Mouse (Mus musculus) right cerebral cortex, postnatal 4 days (tissue): ENCODE data around the gene Cdc37.

ENCODE experiments used
- DNase-seq: peaks from one replicate; pipeline ENCODE4 v3.0.0-alpha.2; 2022

The Cdc37 gene

DNA sequence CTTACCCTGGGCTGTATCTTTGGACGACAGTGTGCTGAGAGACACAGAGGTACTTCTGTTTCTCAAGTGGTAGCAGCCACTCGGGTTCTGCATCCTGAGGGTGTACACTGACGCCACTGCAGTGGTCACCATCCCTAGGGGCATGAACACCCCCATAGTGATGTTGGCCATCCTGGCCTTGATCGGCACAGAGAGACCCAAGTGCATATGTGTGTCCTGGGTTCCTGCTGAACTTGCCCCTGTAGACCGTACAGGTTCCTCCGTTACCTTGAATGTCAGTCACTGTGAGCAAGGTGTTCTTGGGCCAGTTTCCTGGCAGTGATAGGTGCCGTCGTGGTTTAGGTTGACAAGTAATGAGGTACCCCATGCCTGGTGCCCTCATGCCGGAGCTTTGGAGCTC, 56.4 kb downstream of the Cdc37 start:
- DNase-seq: no peak

DNA sequence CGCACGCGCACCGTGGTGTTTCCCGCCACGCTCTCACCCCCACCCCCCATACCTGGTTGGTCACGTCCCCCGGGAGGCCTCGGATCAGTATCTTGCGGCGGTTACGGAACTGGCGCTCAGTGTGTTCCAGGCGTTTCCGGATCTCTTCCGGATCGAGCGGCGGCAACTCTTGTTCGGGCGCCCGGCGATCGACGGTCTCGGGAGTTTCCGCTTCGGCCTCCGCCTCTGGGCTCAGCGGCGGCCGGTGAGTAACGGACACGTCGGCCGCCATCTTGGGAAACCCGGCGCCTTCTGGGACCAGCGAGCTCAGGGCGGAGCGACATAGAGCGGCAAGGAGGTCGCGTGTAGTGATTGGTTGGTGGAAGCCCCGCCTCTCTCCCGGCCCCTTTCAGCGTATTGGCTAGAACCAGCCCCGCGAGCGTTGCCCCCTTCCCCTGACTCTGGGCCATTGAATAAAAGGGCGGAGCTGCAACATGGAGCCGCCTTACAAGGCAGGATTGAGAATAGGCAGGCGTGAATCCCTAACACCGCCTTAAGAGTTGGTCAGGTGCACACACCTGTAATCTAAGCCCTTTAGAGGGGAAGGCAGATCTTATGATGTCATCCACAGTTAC, 58.0 kb downstream of the Cdc37 start, which contains the start of the genes Gm38431 and Raver1:
Gene Gm38431 (minus strand): TSS at position 291 of the 614 bp plus-strand sequence.
Gene Raver1 (minus strand): TSS at position 302 of the 614 bp plus-strand sequence.
- peak; percentile 94 for DNase-seq

DNA sequence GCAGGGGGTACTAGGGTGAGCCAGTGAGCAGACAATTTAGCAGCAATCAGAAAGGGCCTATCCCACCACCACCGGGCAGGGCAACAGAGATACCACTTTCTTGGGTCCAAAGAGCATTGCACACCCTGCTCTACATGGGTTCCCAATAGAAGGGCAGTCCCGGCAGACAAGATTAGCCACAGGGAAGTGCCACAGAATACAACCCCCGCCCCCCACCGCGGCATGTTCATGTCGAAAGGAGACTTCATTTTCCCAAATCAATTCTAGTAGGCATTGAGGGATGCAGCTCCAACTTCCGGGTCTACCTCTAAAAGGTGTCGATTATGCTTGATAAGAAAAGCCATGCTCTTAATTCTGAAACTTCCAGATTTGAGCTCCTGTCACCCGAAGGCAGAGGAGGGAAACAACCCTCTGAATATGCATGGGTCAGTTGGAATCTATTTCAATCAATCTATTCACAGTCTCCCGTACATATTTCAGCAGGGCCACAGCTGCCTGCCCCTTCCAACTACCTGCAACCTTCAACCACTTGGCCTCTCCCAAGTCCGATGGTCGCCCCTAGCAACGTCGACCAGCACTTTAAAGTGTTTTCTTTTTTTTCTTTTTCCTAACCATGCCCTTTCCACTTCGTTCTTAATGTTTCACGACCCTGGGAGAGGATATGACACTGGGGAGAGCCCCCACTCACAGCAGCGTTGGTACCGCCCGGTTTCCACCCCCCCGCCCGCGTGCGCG, 58.6 kb downstream of the Cdc37 start:
- no peak for DNase-seq

DNA sequence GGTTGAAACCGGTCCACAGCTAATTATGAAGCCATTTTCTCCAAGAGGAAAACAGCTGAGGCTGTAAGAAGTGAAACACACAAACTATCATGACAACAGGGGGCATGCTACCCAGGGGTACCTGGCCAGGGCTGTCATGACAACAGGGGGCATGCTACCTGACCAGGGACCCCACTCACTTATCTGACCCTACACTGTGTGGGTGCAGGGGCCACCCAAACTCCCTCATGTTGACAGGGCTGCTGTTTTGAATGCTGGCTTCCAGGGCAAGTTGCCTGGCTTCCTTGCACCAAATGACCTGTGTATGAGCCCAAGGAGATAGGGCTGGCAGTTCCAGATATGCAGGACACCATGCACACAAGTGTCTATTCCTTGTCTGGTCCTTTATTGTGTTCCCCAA, 59.2 kb downstream of the Cdc37 start:
- DNase-seq: no peak

GRCm38 (mm10) chr9:21083324-21083723, 66.5 kb downstream of the Cdc37 start:
- no peak for DNase-seq
